Mouse (Mus musculus) stomach, postnatal 0 days (tissue): ENCODE measurements around the gene Lrfn4. TPM values are rescaled to one million over a fixed set of nuclear protein-coding genes. Genes with fewer than 3 reads are reported as not detected.

Experiments used
- ATAC-seq: fragments of 200-750 bp; cut with Nextera tagmentation; 2 replicates; pipeline ENCODE4 v1.8.0; 2017; ENCODE audit not compliant: low FRiP score, low TSS enrichment
- DNase-seq: peaks from one replicate; pipeline ENCODE4 v3.0.0-alpha.2; 2016; ENCODE audit warnings: low spot score
- H3K27ac ChIP-seq: fragments of 300-500 bp; sonication (generic); replicated peaks from 2 replicates; pipeline ENCODE4 v1.5.1; 2014; ENCODE audit warnings: mild to moderate bottlenecking, control low read depth
- H3K27me3 ChIP-seq: fragments of 300-500 bp; sonication (generic); 2 replicates; pipeline ENCODE4 v1.6.1; 2014; ENCODE audit warnings: low read length; ENCODE audit not compliant: control insufficient read depth, insufficient read depth
- H3K36me3 ChIP-seq: fragments of 300-500 bp; sonication (generic); 2 replicates; pipeline ENCODE4 v1.6.1; 2014; ENCODE audit warnings: low read length, mixed read lengths; ENCODE audit not compliant: control insufficient read depth, insufficient read depth
- H3K4me1 ChIP-seq: fragments of 300-500 bp; sonication (generic); replicated peaks from 2 replicates; pipeline ENCODE4 v1.6.1; 2014; ENCODE audit warnings: antibody characterized with exemption; ENCODE audit not compliant: control insufficient read depth, insufficient read depth
- H3K4me2 ChIP-seq: fragments of 300-500 bp; sonication (generic); replicated peaks from 2 replicates; pipeline ENCODE4 v1.6.1; 2014; ENCODE audit warnings: low read depth, mild to moderate bottlenecking, control low read depth, moderate library complexity
- H3K4me3 ChIP-seq: fragments of 300-500 bp; sonication (generic); 2 replicates; pipeline ENCODE4 v1.5.1; 2014; ENCODE audit warnings: low read depth, low read length, control low read depth
- H3K9ac ChIP-seq: fragments of 300-500 bp; sonication (generic); 2 replicates; pipeline ENCODE4 v1.6.1; 2014; ENCODE audit warnings: mild to moderate bottlenecking, low read length, control low read depth, mixed read lengths
- H3K9me3 ChIP-seq: fragments of 300-500 bp; sonication (generic); 2 replicates; pipeline ENCODE4 v1.6.1; 2016; ENCODE audit warnings: low read length; ENCODE audit not compliant: control insufficient read depth
- CTCF ChIP-seq: IDR thresholded peaks from 2 replicates; pipeline ENCODE4 v1.5.1; 2016; ENCODE audit warnings: antibody characterized with exemption, low read depth, mild to moderate bottlenecking, moderate library complexity
- EP300 ChIP-seq: optimal IDR thresholded peaks from 2 replicates; pipeline ENCODE3; 2016; ENCODE audit warnings: antibody characterized with exemption
- whole genome bisulfite sequencing: fragments of 180-500 bp; shearing (Covaris S2); extraction: QIAGEN DNeasy Blood & Tissue Kit; methylation state at CpG from one replicate; pipeline ENCODE4 v1.1.7; 2014; 5-methylcytosine and 5-hydroxymethylcytosine counted together
- polyA plus RNA-seq: library from polyadenylated mRNA; unstranded; fragments of >200 nt; fragmentation: Nextera tagmentation; extraction: Ambion mirVana; gene quantifications from 2 replicates; pipeline ENCODE4 v1.2.1, GENCODE M21; 2015

Lrfn4 gene
- polyA plus RNA-seq, 1 experiment from 2014 or later, result 4.3 TPM

DNA sequence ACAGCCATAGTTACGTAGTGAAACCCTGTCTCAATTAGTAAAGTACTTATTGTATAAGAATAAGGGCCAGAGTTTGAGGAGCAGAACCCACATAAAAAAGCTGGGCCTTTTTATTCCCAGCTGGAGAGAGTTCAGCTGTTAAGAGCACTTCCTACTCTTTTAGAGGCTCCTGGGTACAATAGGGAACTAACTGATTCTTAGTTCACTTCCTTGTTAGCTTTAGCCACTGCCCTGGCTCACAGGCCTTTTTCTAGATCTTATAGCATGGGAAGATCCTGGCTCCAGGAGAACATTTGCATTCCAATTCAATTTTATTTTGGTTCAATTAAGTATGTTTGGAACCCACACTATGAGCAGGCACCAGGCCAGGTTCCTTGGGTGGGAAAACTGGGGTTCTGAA, 43.8 kb downstream of the Lrfn4 start:
- Histone ChIP-seq H3K36me3 (no peaks in the 10 kb centered on the region), H3K27ac (peak overlapping the region; percentile 20), H3K9ac (no peak overlapping the region), H3K4me1 (no peaks in the 10 kb centered on the region), H3K27me3 (no peaks in the 10 kb centered on the region), H3K4me3 (no peak overlapping the region), H3K9me3 (no peaks in the 10 kb centered on the region), H3K4me2 (no peak overlapping the region)
- no peak for TF ChIP-seq CTCF
- TF ChIP-seq EP300, result no peak
- no peak for ATAC-seq
- DNase-seq, result no peak
- 83% methylated on average over 1 of the region's 1 CpGs for WGBS

DNA sequence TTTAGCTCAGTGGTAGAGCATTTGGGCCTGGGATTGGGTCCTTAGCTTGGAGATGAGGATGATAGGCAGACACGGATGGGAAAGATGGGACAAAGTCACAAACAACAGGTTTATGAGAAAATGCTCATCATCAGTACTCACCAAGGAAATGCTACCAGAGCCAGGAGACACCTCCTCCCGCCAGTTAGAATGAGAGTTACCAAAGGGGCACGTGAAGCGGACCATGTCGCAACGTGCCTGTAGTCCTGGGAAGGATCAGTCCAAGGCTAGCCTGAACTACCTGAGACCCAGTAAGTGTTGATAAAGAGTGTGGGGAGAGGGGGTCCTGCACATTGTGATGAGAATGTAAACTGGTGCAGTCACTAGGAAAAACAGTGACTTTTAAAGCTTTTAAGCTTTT, 44.7 kb downstream of the Lrfn4 start:
- Histone ChIP-seq H3K4me1 (no peaks in the 10 kb centered on the region), H3K4me2 (no peak overlapping the region), H3K9ac (no peak overlapping the region), H3K4me3 (no peak overlapping the region), H3K36me3 (no peaks in the 10 kb centered on the region), H3K27me3 (no peaks in the 10 kb centered on the region), H3K27ac (peak overlapping the region; percentile 76), H3K9me3 (no peaks in the 10 kb centered on the region)
- DNase-seq (no peak), ATAC-seq (no peak)
- 75% methylated on average over 6 of the region's 6 CpGs for WGBS
- no peak for TF ChIP-seq EP300
- no peak for TF ChIP-seq CTCF

DNA sequence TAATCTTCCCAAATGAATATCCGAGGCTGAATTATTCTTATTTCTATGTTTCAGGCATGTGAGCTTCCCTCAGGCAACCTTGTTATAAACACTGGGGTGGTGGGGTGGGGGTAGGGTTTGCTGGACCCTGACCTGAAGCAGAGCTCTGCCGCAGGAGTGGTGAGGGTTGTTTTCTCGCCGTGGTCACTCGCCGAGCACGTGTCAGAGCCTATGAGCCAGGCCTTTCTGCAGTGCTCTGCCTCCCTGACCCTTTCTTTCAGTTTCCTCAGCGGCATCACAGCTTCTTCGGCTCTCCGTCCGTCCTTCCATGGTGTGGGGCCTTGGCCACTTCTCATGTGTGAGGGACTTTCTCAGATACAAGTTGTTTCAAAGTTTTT, 45.2 kb downstream of the Lrfn4 start:
- WGBS, result 59% methylated on average over 11 of the region's 11 CpGs

DNA sequence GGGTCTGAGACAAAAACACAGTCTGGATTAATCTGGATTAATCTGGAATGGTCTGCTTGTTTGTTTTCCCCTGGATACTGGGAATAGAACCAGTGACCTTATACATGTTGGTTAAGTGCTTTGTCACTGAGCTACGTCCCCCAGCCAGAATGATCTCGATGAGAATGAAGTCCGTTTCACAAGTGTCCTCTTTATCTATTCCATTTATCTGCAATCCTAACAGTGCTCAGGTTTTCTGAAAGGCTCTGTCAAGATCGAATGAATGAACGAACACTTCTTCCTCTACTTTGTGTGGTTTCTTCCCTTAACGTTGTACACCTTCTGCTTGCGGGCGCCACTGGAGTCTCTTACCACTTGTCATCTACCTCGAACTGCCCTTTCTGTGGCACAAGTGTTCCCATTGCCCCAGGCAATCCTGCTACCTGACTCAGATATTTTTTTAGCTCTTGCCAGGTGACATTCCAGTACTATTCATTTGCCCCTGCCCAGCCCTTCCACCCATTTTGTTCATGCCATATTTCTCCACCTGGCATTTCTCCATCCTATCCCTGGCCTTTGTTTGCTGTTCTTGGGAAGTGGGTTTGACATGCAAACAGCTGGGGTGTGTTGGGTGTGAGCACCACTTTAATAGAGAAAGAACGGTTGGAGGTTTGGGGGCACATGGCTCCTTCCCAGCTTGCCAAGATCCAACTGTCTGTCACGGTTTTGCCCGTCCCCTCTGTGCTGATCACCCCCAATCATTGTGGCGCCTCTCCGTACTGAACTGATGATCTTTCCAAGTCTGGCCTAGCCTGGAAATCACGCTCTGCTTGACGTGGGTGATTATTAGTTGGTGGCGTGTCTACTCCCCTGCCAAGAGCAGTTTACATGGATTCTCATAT, 45.9 kb downstream of the Lrfn4 start:
- Histone ChIP-seq H3K27me3 (no peaks in the 10 kb centered on the region), H3K9me3 (no peaks in the 10 kb centered on the region), H3K36me3 (no peaks in the 10 kb centered on the region), H3K27ac (peak overlapping the region; percentile 76), H3K4me1 (no peaks in the 10 kb centered on the region), H3K4me3 (no peak overlapping the region), H3K9ac (no peak overlapping the region), H3K4me2 (no peak overlapping the region)
- ATAC-seq (peak; percentile 26; the same call in 1 of the 2 replicates), DNase-seq (peak; percentile 62)
- 48% methylated on average over 17 of the region's 17 CpGs for WGBS
- no peak for TF ChIP-seq CTCF
- peak; percentile 68 for TF ChIP-seq EP300

More for the DNA sequence above, 45.2 kb downstream of the Lrfn4 start:
- ATAC-seq (no peak), DNase-seq (no peak)
- H3K4me3 ChIP-seq, result no peak overlapping the region
- H3K9ac ChIP-seq, result no peak overlapping the region
- H3K36me3 ChIP-seq, result no peaks in the 10 kb centered on the region
- no peak overlapping the region for H3K4me2 ChIP-seq
- H3K9me3 ChIP-seq, result no peaks in the 10 kb centered on the region
- TF ChIP-seq EP300, result no peak
- TF ChIP-seq CTCF, result no peak
- H3K4me1 ChIP-seq, result no peaks in the 10 kb centered on the region
- no peaks in the 10 kb centered on the region for H3K27me3 ChIP-seq
- H3K27ac ChIP-seq, result peak overlapping the region; percentile 76

DNA sequence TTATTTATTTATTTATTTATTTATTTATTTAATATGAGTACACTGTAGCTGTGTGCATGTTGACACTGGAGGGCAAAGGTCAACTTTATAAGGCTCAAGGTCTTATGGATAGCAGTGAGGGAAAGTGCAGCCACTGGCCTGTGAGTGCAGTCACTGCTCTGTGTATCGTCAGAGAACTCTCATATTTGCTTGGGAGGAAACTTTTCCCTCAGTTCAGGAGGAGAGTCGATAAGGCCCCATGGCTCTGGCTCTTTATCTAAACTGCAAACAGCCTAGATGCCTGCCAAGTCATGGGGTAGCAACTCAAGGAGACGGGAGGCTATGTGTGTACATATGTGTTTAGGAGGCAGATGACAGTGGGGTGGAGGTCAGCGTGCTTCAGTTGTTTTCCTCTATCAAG, 46.6 kb downstream of the Lrfn4 start:
- H3K4me2 ChIP-seq, result no peak overlapping the region
- no peak overlapping the region for H3K4me3 ChIP-seq
- ATAC-seq (peak; percentile 91), DNase-seq (peak; percentile 75)
- no peak overlapping the region for H3K9ac ChIP-seq
- no peaks in the 10 kb centered on the region for H3K9me3 ChIP-seq
- WGBS, result 36% methylated on average over 4 of the region's 4 CpGs
- no peaks in the 10 kb centered on the region for H3K36me3 ChIP-seq
- TF ChIP-seq EP300 (no peak), CTCF (no peak)
- H3K4me1 ChIP-seq, result no peaks in the 10 kb centered on the region
- H3K27ac ChIP-seq, result peak overlapping the region; percentile 76
- H3K27me3 ChIP-seq, result no peaks in the 10 kb centered on the region

DNA sequence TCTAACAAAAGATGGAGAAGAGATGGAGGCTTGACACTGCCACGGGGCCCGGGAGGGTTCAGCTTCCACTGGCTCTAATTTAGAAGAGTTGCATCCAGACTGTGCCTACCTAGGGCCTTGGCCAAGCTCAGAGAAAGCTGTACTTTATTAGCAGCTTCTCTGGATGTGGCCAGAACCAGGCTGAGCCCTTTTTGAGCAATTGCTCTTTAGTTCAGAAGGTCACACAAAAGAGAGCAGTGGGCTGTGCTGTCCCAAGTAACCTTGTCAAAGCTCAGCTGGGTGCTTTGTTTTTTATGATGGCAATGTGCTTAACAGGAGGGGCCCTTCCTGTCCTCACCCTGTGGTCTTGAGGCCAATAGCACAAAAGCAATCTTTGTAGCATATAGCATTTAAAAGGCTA, 47.8 kb downstream of the Lrfn4 start:
- no peaks in the 10 kb centered on the region for H3K36me3 ChIP-seq
- H3K4me2 ChIP-seq, result no peak overlapping the region
- H3K4me3 ChIP-seq, result no peak overlapping the region
- DNase-seq (no peak), ATAC-seq (no peak)
- no peaks in the 10 kb centered on the region for H3K4me1 ChIP-seq
- H3K9me3 ChIP-seq, result no peaks in the 10 kb centered on the region
- peak overlapping the region; percentile 56; the same call in 1 of the 2 replicates for H3K27ac ChIP-seq
- TF ChIP-seq CTCF (no peak), EP300 (no peak)
- no peak overlapping the region for H3K9ac ChIP-seq
- WGBS, result 42% methylated on average over 2 of the region's 2 CpGs
- no peaks in the 10 kb centered on the region for H3K27me3 ChIP-seq
